Mouse (Mus musculus) embryonic facial prominence, embryonic 13.5 days (tissue): Measurements from ENCODE around the gene Rho. TPM values are rescaled to one million over a fixed set of nuclear protein-coding genes. Genes with fewer than 3 reads are reported as not detected.

Source experiments
- ATAC-seq: fragments of 200-750 bp; cut with Nextera tagmentation; 2 replicates; pipeline ENCODE4 v1.8.0; 2017; ENCODE audit warnings: low read depth; ENCODE audit not compliant: insufficient number of reproducible peaks, insufficient read depth, low FRiP score, low TSS enrichment
- H3K27ac ChIP-seq: fragments of 300-500 bp; sonication (generic); 2 replicates; pipeline ENCODE4 v1.5.1; 2015; ENCODE audit warnings: moderate library complexity, mild to moderate bottlenecking, inconsistent platforms
- H3K27me3 ChIP-seq: fragments of 300-500 bp; sonication (generic); 2 replicates; pipeline ENCODE4 v1.6.1; 2015; ENCODE audit warnings: mild to moderate bottlenecking, inconsistent platforms
- H3K36me3 ChIP-seq: fragments of 300-500 bp; sonication (generic); 2 replicates; pipeline ENCODE4 v1.6.1; 2015; ENCODE audit warnings: mild to moderate bottlenecking, inconsistent platforms
- H3K4me1 ChIP-seq: fragments of 300-500 bp; sonication (generic); 2 replicates; pipeline ENCODE4 v1.6.1; 2015; ENCODE audit warnings: inconsistent platforms
- H3K4me2 ChIP-seq: fragments of 300-500 bp; sonication (generic); 2 replicates; pipeline ENCODE4 v1.6.1; 2015; ENCODE audit warnings: moderate library complexity, mild to moderate bottlenecking, inconsistent platforms
- H3K4me3 ChIP-seq: fragments of 300-500 bp; sonication (generic); 2 replicates; pipeline ENCODE4 v1.5.1; 2015; ENCODE audit warnings: mild to moderate bottlenecking, inconsistent platforms
- H3K9ac ChIP-seq: fragments of 300-500 bp; sonication (generic); 2 replicates; pipeline ENCODE4 v1.6.1; 2015; ENCODE audit warnings: mild to moderate bottlenecking, inconsistent platforms
- H3K9me3 ChIP-seq: fragments of 300-500 bp; sonication (generic); 2 replicates; pipeline ENCODE4 v1.6.1; 2016; ENCODE audit warnings: inconsistent platforms
- WGBS: fragments of 180-500 bp; shearing (Covaris S2); methylation state at CpG from one replicate; pipeline ENCODE4 v1.1.7; 2015; ENCODE audit warnings: mixed read lengths; 5-methylcytosine and 5-hydroxymethylcytosine counted together
- polyA plus RNA-seq: library from polyadenylated mRNA; unstranded; fragments of >200 nt; fragmentation: Nextera tagmentation; extraction: Ambion mirVana; gene quantifications from 2 replicates; pipeline ENCODE4 v1.2.1, GENCODE M21; 2015

The Rho gene
- polyA plus RNA-seq, 1 experiment from 2014 or later: 0.14 TPM

DNA sequence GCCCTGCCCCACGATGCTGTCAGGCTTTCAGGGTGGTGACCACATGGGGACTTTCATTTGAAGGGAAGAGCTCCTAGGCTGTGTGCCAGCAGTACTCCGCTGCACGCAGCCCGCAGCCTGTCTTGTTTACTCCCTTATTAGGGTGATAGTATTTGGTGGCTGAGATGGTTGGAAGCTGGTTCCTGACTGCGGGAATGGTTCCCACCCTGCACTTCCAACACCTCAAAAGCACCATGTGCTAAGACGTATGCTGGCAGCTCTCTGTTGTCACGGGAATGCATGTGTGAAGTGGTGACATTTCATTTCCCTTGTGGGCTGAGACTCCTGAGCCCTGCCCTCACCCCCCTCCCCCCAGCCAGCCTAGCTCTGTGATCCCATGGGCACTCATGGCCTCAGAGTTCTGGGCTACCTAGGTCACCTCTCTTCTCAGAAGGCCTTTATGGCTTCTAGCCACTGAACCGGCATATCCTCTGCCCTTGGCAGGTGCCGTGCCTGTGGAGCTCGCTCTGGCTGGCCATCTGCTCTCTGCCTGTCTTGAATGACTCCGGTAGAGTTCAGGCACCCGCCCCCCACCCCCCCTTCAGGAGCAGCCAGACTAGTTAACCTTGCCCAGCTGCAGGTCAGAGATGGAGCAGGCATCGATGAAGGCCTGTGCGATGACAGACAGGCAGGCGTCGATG, 25.5 kb downstream of the Rho start:
- ATAC-seq: no peak
- H3K4me3 ChIP-seq: no peak overlapping the region
- H3K36me3 ChIP-seq: peaks cover 25% of the 10 kb centered on the region
- no peaks in the 10 kb centered on the region for H3K27me3 ChIP-seq
- peaks cover 63% of the 10 kb centered on the region for H3K4me1 ChIP-seq
- peak overlapping the region; percentile 18 for H3K4me2 ChIP-seq
- WGBS: 19% methylated on average over 16 of the region's 16 CpGs
- no peak overlapping the region for H3K9ac ChIP-seq
- no peaks in the 10 kb centered on the region for H3K9me3 ChIP-seq
- H3K27ac ChIP-seq: peak overlapping the region; percentile 82

GRCm38 (mm10) chr6:115957681-115958080, 26.1 kb downstream of the Rho start:
- Histone ChIP-seq H3K27ac (peak overlapping the region; percentile 82), H3K4me1 (peaks cover 67% of the 10 kb centered on the region), H3K4me2 (peak overlapping the region; percentile 18), H3K4me3 (no peak overlapping the region), H3K9ac (peak overlapping the region; percentile 51; the same call in 1 of the 2 replicates), H3K27me3 (no peaks in the 10 kb centered on the region), H3K36me3 (peaks cover 31% of the 10 kb centered on the region), H3K9me3 (no peaks in the 10 kb centered on the region)
- 12% methylated on average over 6 of the region's 6 CpGs for WGBS
- ATAC-seq: no peak

DNA sequence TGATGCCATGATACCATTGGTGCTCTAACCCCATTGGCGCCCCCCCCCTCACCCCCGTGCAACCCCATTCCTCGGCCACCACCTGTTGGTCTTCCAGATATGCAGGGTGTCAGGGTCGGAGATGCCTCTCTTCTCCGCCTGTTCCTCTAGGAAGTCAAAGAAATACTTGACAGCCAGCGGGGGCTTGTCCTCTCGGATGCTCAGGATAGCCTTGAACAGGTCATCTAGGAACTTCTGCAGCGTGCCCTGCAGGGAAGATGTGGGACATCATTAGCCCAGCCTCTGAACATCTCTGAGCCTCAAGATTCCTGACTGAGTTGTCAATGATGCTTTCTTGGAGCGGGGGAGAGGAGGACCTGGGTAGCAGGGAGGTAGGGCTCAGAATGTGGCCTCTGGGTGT, 26.9 kb downstream of the Rho start:
- H3K36me3 ChIP-seq: peaks cover 34% of the 10 kb centered on the region
- peaks cover 69% of the 10 kb centered on the region for H3K4me1 ChIP-seq
- WGBS: 89% methylated on average over 9 of the region's 9 CpGs
- peak overlapping the region; percentile 6; the same call in 1 of the 2 replicates for H3K9ac ChIP-seq
- H3K4me2 ChIP-seq: no peak overlapping the region
- H3K4me3 ChIP-seq: no peak overlapping the region
- no peak for ATAC-seq
- peak overlapping the region; percentile 82 for H3K27ac ChIP-seq
- H3K9me3 ChIP-seq: no peaks in the 10 kb centered on the region
- H3K27me3 ChIP-seq: peaks cover 1% of the 10 kb centered on the region; the same call in 1 of the 2 replicates

DNA sequence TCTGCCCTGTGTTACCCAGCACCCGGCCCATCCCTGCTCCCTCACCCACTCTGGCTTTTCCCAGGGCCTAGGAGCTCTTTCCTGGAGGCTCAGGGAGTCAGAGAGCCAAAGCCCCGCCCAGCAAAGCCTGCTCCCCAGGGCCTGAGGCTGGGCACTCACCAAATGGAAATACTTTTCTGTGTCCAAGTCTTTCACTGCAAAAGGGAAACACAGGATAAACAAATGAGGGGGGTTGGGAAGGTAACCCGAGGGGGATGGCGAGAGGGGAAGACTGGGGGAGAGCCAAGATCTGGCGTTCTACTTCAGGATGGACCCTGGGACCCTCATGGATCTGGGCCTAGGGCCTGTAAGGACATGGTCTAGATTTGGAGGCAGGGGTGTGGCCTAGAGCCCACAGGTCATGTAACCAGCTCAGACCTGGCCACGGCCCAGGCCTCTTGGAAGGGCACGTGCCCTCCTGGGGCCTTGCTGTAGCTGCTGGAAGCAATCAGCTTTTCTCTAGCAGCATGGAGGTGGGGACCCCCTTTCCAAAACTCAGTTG, 27.7 kb downstream of the Rho start:
- H3K9ac ChIP-seq: peak overlapping the region; percentile 6; the same call in 1 of the 2 replicates
- H3K27ac ChIP-seq: peak overlapping the region; percentile 82
- no peak overlapping the region for H3K4me2 ChIP-seq
- peaks cover 8% of the 10 kb centered on the region; the same call in 1 of the 2 replicates for H3K27me3 ChIP-seq
- WGBS: 46% methylated on average over 7 of the region's 7 CpGs
- H3K9me3 ChIP-seq: no peaks in the 10 kb centered on the region
- H3K36me3 ChIP-seq: peaks cover 34% of the 10 kb centered on the region
- H3K4me3 ChIP-seq: no peak overlapping the region
- peaks cover 61% of the 10 kb centered on the region for H3K4me1 ChIP-seq
- peak; percentile 10; the same call in 1 of the 2 replicates for ATAC-seq

- H3K9me3 ChIP-seq: no peaks in the 10 kb centered on the region
- ATAC-seq: no peak
- H3K4me3 ChIP-seq: no peak overlapping the region
- H3K4me2 ChIP-seq: no peak overlapping the region
- no peak overlapping the region for H3K27ac ChIP-seq
- peaks cover 8% of the 10 kb centered on the region; the same call in 1 of the 2 replicates for H3K27me3 ChIP-seq
- H3K9ac ChIP-seq: no peak overlapping the region
- H3K4me1 ChIP-seq: peaks cover 50% of the 10 kb centered on the region
- WGBS: 93% methylated on average over 19 of the region's 19 CpGs
- peaks cover 31% of the 10 kb centered on the region for H3K36me3 ChIP-seq
Observed at GRCm38 (mm10) chr6:115960322-115960721, 28.8 kb downstream of the Rho start.

- H3K9me3 ChIP-seq: no peaks in the 10 kb centered on the region
- WGBS: 92% methylated on average over 3 of the region's 3 CpGs
- H3K27ac ChIP-seq: 0 out of 2 replicates have a peak overlapping the region, but pooled peaks have one; percentile 1
- peaks cover 39% of the 10 kb centered on the region for H3K36me3 ChIP-seq
- peaks cover 8% of the 10 kb centered on the region; the same call in 1 of the 2 replicates for H3K27me3 ChIP-seq
- no peak overlapping the region for H3K9ac ChIP-seq
- H3K4me2 ChIP-seq: no peak overlapping the region
- no peak for ATAC-seq
- H3K4me1 ChIP-seq: peaks cover 45% of the 10 kb centered on the region
- H3K4me3 ChIP-seq: no peak overlapping the region
Observed at GRCm38 (mm10) chr6:115961743-115962142, 30.2 kb downstream of the Rho start.

GRCm38 (mm10) chr6:115962439-115963085, 31.0 kb downstream of the Rho start:
- no peak overlapping the region for H3K4me3 ChIP-seq
- peaks cover 47% of the 10 kb centered on the region for H3K36me3 ChIP-seq
- no peak overlapping the region for H3K9ac ChIP-seq
- peaks cover 37% of the 10 kb centered on the region for H3K4me1 ChIP-seq
- no peak overlapping the region for H3K27ac ChIP-seq
- no peak for ATAC-seq
- H3K27me3 ChIP-seq: peaks cover 8% of the 10 kb centered on the region; the same call in 1 of the 2 replicates
- WGBS: 43% methylated on average over 23 of the region's 23 CpGs
- H3K4me2 ChIP-seq: no peak overlapping the region
- no peaks in the 10 kb centered on the region for H3K9me3 ChIP-seq

GRCm38 (mm10) chr6:115963656-115964055, 32.1 kb downstream of the Rho start:
- H3K4me2 ChIP-seq: no peak overlapping the region
- no peak overlapping the region for H3K27ac ChIP-seq
- H3K9me3 ChIP-seq: no peaks in the 10 kb centered on the region
- no peak overlapping the region for H3K9ac ChIP-seq
- H3K36me3 ChIP-seq: peaks cover 53% of the 10 kb centered on the region
- peaks cover 30% of the 10 kb centered on the region for H3K4me1 ChIP-seq
- H3K4me3 ChIP-seq: no peak overlapping the region
- no peak for ATAC-seq
- peaks cover 8% of the 10 kb centered on the region; the same call in 1 of the 2 replicates for H3K27me3 ChIP-seq
- 68% methylated on average over 9 of the region's 9 CpGs for WGBS

- H3K4me2 ChIP-seq: no peak overlapping the region
- H3K36me3 ChIP-seq: peaks cover 45% of the 10 kb centered on the region
- peaks cover 8% of the 10 kb centered on the region; the same call in 1 of the 2 replicates for H3K27me3 ChIP-seq
- H3K9ac ChIP-seq: no peak overlapping the region
- H3K4me3 ChIP-seq: no peak overlapping the region
- no peak overlapping the region for H3K27ac ChIP-seq
- WGBS: 94% methylated on average over 19 of the region's 19 CpGs
- H3K9me3 ChIP-seq: no peaks in the 10 kb centered on the region
- ATAC-seq: no peak
- peaks cover 32% of the 10 kb centered on the region for H3K4me1 ChIP-seq
Observed at GRCm38 (mm10) chr6:115966227-115966966, 34.8 kb downstream of the Rho start.

GRCm38 (mm10) chr6:115967291-115967880, 35.8 kb downstream of the Rho start:
- Histone ChIP-seq H3K27ac (no peak overlapping the region), H3K27me3 (peaks cover 8% of the 10 kb centered on the region; the same call in 1 of the 2 replicates), H3K9ac (no peak overlapping the region), H3K36me3 (peaks cover 39% of the 10 kb centered on the region), H3K4me1 (peaks cover 41% of the 10 kb centered on the region), H3K9me3 (no peaks in the 10 kb centered on the region), H3K4me2 (no peak overlapping the region), H3K4me3 (no peak overlapping the region)
- no peak for ATAC-seq
- 90% methylated on average over 15 of the region's 15 CpGs for WGBS

- H3K4me2 ChIP-seq: no peak overlapping the region
- peaks cover 34% of the 10 kb centered on the region for H3K36me3 ChIP-seq
- H3K4me1 ChIP-seq: peaks cover 42% of the 10 kb centered on the region
- WGBS: 66% methylated on average over 5 of the region's 5 CpGs
- no peak overlapping the region for H3K27ac ChIP-seq
- no peak for ATAC-seq
- H3K9me3 ChIP-seq: no peaks in the 10 kb centered on the region
- H3K27me3 ChIP-seq: peaks cover 8% of the 10 kb centered on the region; the same call in 1 of the 2 replicates
- H3K9ac ChIP-seq: no peak overlapping the region
- H3K4me3 ChIP-seq: no peak overlapping the region
Observed at GRCm38 (mm10) chr6:115968086-115968485, 36.5 kb downstream of the Rho start.
